18 mouse cellular contexts compared by ENCODE assay signal in genomic region chr12:69569926-69570325, GRCm38 (mm10). TPM values are rescaled to one million over a fixed set of nuclear protein-coding genes. Genes with fewer than 3 reads are reported as not detected.
DNase-seq lines count a peak whose midpoint lies in the region.
"Had no signal": no experiment of that assay in that cellular context is flagged by ENCODE, and none has a peak within 500 bp of the region (broad histone marks: within the 10 kb centered on the region; RNA-seq: fewer than 3 reads in every experiment).

No protein-coding gene starts in this region.

- DNase-seq in adrenal gland, adult (ENCODE audit: inconsistent age in 2 of 2, low spot score in 1 of 2): peak; percentile 57 to 78
- DNase-seq in adrenal gland, adult 18-20 months (ENCODE audit: low spot score in 2 of 2): no peak
- DNase-seq in adrenal gland, postnatal 14 days: peak; percentile 22
- DNase-seq in adrenal gland, postnatal 25 days: no peak
- peak; percentile 47 for DNase-seq in 3T3-L1 (ENCODE audit: low read depth, low spot score)
- no peak for DNase-seq in thymus, postnatal 0 days (ENCODE audit: low spot score)
- DNase-seq: B cell, adult 2 months; cerebellum, adult 11 months; cerebellum, adult 2 months; cerebellum, adult 9-11 months; cerebellum, postnatal 25 days; forebrain, postnatal 0 days; gastrocnemius, adult 2 months; gastrocnemius, postnatal 14 days; heart, adult 11 months; heart, postnatal 10 days; heart, postnatal 4 days; kidney, adult 18-20 months had no signal

RNA-seq across cellular contexts. Expression of gene Vcpkmt, which starts 12.9 kb away (rescaled TPM):
- total RNA-seq in adrenal gland, adult 18-20 months (2021): 10 to 100 TPM; 11.9 to 13.3 TPM
- 8.9 and 12.5 TPM in 2 replicates for total RNA-seq in adrenal gland, postnatal 14 days (2021)
- total RNA-seq in adrenal gland, postnatal 25 days (2021): 12.1 and 21.3 TPM in 2 replicates
- 29.6 and 29.9 TPM in 2 replicates for polyA plus RNA-seq in thymus, postnatal 0 days (2015; fragmentation: Nextera tagmentation; extraction: Ambion mirVana)

Comparison
In these comparisons a context has a peak if more than half of its experiments do, and no peak if none do; other contexts are left out.
1. DNase-seq: peak in adrenal gland, adult (2 of 2), adrenal gland, postnatal 14 days (single experiment) and 3T3-L1 (single experiment); none in adrenal gland, adult 18-20 months (0 of 2), adrenal gland, postnatal 25 days (single experiment) and thymus, postnatal 0 days (single experiment).